Mouse (Mus musculus): ENCODE measurements around the gene Slc12a8. TPM values are rescaled to one million over a fixed set of nuclear protein-coding genes. Genes with fewer than 3 reads are reported as not detected.

Gene Slc12a8
- polyA plus RNA-seq, 1 experiment, result 1.2 TPM

DNA sequence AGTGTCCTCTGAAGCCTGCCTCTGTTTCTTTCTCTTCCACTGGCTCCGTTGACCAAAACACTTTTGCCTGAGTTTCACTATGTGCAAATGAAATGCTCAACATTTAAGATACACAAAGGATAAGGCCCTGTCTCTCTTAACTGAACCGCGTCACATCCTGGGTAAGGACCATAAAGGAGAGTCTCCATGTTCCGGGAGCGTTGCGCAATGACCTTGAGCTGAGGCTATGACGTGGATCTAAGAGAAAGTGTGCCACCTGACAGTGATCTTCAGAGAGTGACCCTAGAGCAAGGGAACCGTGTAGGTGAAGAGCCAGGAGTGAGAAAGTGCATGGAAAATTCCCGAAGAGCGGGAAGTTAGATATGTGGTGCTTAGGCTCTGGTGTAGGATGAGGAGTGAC lies 49.3 kb downstream of the Slc12a8 start:
- TF ChIP-seq CTCF (IDR thresholded peaks at IDR 0.05; ENCODE audit: extremely low read depth, insufficient read depth, low read length) (no peak), POLR2A (IDR thresholded peaks at IDR 0.05; ENCODE audit: extremely low read depth, insufficient read depth, low read length) (no peak)
- H3K4me1 ChIP-seq (ENCODE audit: control insufficient read depth, insufficient read depth, low read length), result no peaks in the 10 kb centered on the region
- H3K4me3 ChIP-seq (ENCODE audit: insufficient read depth, low read length), result no peak overlapping the region
- no peak overlapping the region for H3K27ac ChIP-seq (ENCODE audit: insufficient read depth, low read length)

DNA sequence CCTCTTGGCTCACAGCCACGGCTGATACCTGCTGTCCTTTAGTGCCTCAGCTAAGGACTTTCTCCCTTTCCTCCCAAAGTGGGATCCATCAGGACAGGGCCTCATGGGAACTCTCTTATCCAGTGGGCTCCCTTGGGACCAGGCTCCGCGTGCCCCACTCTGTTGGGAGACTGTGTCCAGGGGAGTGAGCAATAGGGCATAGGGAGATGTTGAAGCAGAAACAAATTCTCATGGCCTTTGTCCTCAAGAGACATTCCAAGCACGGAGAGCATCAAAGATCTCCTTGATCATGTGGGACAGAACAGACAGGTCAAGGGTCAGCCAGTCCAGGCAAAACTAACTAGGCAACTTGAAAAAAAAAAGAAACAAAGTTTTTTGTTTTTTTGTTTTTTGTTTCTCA lies 50.6 kb downstream of the Slc12a8 start:
- Histone ChIP-seq H3K27ac (ENCODE audit: insufficient read depth, low read length) (no peak overlapping the region), H3K4me1 (ENCODE audit: control insufficient read depth, insufficient read depth, low read length) (no peaks in the 10 kb centered on the region), H3K4me3 (ENCODE audit: insufficient read depth, low read length) (no peak overlapping the region)
- TF ChIP-seq POLR2A (IDR thresholded peaks at IDR 0.05; ENCODE audit: extremely low read depth, insufficient read depth, low read length) (no peak), CTCF (IDR thresholded peaks at IDR 0.05; ENCODE audit: extremely low read depth, insufficient read depth, low read length) (no peak)

DNA sequence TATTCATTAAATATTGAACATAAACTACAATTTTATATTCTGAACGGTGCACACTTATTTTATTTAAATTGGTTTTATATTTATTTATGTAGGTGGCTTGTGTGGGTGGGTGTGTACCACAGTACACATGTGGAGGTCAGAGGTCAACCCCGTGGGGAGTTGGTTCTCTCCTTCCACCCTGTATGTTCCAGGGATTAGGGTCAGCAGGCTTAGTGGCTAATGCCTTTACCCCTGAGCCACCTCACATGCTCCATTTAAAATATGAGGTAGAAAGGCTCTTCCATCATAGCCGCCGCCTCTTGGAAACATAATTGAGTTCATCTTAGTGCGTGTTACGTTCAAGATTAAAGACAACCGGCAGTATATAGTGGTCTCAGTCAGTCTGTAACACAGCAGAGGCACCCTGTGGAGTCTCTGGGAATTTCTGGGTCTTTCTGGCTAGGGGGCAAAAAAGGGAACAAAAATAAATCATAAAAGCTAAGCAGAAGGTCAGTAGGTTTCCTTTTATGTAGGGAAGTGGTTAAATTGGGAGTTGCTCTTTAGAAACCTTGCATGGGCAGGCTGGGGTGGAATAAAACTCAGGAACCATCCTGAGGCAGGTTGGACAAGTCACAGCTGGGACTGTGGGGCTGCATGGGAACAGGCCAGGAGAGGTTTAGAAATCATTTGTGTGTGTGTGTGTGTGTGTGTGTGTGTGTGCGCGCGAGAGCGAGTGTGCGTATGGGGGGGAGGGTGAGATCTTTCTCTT lies 51.3 kb downstream of the Slc12a8 start:
- Histone ChIP-seq H3K4me3 (ENCODE audit: insufficient read depth, low read length) (no peak overlapping the region), H3K27ac (ENCODE audit: insufficient read depth, low read length) (no peak overlapping the region), H3K4me1 (ENCODE audit: control insufficient read depth, insufficient read depth, low read length) (no peaks in the 10 kb centered on the region)
- TF ChIP-seq CTCF (IDR thresholded peaks at IDR 0.05; ENCODE audit: extremely low read depth, insufficient read depth, low read length) (no peak), POLR2A (IDR thresholded peaks at IDR 0.05; ENCODE audit: extremely low read depth, insufficient read depth, low read length) (no peak)

DNA sequence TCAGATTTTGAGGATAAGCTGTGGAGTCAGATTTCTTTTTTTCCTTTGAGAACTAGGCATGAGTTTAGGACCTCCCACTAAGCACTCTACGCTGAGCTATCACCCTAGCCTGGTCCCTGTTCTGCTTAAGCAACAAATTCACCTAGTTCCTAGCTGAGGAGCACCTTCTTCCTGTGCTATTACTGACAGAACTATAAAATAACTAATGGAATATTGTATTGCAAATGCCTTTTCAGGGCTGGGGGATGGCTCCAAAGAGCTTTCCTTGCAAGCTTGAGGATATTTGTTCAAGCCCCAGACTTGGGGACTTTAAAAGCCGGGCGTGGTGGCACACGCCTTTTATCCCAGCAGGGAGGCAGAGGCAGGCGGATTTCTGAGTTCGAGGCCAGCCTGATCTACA lies 55.5 kb downstream of the Slc12a8 start:
- Histone ChIP-seq H3K27ac (ENCODE audit: insufficient read depth, low read length) (no peak overlapping the region), H3K4me3 (ENCODE audit: insufficient read depth, low read length) (no peak overlapping the region), H3K4me1 (ENCODE audit: control insufficient read depth, insufficient read depth, low read length) (no peaks in the 10 kb centered on the region)
- no peak for TF ChIP-seq POLR2A (IDR thresholded peaks at IDR 0.05; ENCODE audit: extremely low read depth, insufficient read depth, low read length)
- TF ChIP-seq CTCF (IDR thresholded peaks at IDR 0.05; ENCODE audit: extremely low read depth, insufficient read depth, low read length), result no peak

DNA sequence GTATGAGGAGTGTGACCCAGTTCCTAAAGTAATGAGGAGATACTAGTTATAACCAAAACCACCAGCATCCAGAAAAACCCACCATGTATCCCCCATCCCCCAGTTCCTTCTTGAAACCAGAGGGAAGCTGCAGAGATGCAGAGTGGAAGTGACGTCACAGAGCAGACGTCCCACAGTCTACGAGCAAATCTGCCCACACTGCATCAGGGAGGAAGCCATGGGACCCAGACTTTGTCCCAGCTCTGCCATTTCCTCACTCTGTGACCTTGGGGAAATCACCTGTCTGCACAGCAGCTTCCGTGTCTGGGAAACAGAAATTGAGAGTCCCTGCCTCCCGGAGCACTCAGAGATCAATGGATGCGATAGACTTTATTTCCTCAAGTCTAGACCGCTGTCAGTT lies 56.6 kb downstream of the Slc12a8 start:
- no peaks in the 10 kb centered on the region for H3K4me1 ChIP-seq (ENCODE audit: control insufficient read depth, insufficient read depth, low read length)
- no peak overlapping the region for H3K4me3 ChIP-seq (ENCODE audit: insufficient read depth, low read length)
- TF ChIP-seq POLR2A (IDR thresholded peaks at IDR 0.05; ENCODE audit: extremely low read depth, insufficient read depth, low read length), result no peak
- no peak for TF ChIP-seq CTCF (IDR thresholded peaks at IDR 0.05; ENCODE audit: extremely low read depth, insufficient read depth, low read length)
- H3K27ac ChIP-seq (ENCODE audit: insufficient read depth, low read length), result no peak overlapping the region

DNA sequence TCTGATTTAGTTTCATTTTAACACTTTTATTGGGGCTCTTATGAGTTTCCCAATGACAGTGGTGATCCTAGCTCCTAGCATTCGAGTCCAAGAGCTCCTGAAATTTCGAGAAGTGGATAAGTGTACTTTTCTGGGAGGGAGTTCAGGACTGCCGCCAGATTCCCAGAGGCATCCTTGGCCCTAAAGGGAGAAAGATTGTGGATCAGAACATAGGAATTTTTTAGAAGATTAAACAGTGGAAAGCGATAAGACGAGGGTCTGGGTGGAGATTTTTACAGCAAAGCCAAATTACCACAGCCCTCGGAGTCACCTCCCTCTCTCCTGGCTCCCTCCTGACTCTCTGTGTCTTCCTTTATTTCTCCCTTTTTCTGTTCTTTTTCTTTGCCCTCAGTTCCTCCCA lies 58.6 kb downstream of the Slc12a8 start:
- H3K4me1 ChIP-seq (ENCODE audit: control insufficient read depth, insufficient read depth, low read length), result no peaks in the 10 kb centered on the region
- H3K27ac ChIP-seq (ENCODE audit: insufficient read depth, low read length), result no peak overlapping the region
- no peak overlapping the region for H3K4me3 ChIP-seq (ENCODE audit: insufficient read depth, low read length)

DNA sequence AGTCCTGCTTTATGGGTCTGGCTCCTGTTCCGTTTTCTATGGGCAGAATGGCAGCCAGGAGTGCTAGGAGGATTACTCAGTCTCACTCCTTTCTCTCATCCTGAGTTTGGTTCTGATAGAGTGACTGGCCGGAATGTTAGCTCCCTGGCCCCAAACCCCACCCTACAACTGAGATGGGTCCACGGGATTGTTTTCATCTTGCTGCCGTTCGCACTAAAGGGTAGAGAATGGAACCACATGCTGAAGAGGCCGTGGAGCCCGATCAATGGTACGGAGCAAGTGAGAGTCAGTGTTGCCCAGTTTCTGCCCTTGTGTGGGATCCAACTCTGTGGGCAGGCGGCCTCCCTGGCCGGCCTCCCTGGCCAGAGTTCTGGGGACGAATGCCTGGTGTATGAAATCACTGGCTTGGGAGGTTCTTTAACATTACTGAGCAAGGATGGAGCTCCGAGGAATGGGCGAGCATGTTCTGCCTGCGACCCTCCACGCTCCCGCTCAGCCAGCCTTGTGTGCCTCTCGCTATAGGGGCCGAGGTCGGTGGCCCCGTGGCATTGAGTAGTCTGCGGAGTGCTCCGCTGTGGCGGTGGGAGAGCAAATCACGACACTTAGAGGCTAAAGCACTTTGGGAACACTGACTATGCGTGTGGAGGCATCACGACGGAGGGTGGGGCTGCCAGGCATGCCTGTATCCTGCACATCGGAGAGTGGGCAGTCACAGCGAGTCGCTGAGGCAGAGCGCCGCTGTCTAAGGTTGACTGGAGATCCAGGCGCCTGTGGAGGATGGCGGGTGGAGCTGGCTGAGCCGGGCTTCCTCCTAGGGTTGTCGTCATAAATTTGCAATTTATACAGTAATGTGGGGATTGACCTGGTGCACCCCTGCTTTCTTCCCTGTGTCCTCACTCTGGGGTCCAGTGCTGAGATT lies 59.4 kb downstream of the Slc12a8 start:
- TF ChIP-seq POLR2A (IDR thresholded peaks at IDR 0.05; ENCODE audit: extremely low read depth, insufficient read depth, low read length) (no peak), CTCF (IDR thresholded peaks at IDR 0.05; ENCODE audit: extremely low read depth, insufficient read depth, low read length) (no peak)
- Histone ChIP-seq H3K4me3 (ENCODE audit: insufficient read depth, low read length) (no peak overlapping the region), H3K27ac (ENCODE audit: insufficient read depth, low read length) (no peak overlapping the region), H3K4me1 (ENCODE audit: control insufficient read depth, insufficient read depth, low read length) (no peaks in the 10 kb centered on the region)

More for the DNA sequence above, 58.6 kb downstream of the Slc12a8 start:
- no peak for TF ChIP-seq POLR2A (IDR thresholded peaks at IDR 0.05; ENCODE audit: extremely low read depth, insufficient read depth, low read length)
- no peak for TF ChIP-seq CTCF (IDR thresholded peaks at IDR 0.05; ENCODE audit: extremely low read depth, insufficient read depth, low read length)

DNA sequence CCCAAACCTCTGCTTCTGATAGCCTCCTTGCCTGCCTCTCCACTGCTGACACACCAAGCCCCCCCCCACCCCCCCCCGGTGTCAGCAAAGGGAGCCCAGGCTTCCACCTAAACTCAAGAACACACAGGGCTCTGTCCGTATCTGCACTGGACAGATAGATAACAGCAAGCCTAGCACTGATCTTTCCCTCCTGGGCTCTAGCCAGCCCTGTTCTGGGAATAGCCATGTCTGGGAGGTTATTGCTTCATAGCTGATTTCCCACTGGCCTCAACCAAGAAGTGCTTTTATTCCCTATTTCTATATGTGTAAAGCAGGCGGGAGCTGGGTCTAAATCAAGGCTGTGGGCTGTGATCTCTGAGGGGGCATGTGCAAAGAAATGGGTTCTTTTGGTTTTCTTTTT lies 61.3 kb downstream of the Slc12a8 start:
- Histone ChIP-seq H3K27ac (ENCODE audit: insufficient read depth, low read length) (no peak overlapping the region), H3K4me1 (ENCODE audit: control insufficient read depth, insufficient read depth, low read length) (no peaks in the 10 kb centered on the region), H3K4me3 (ENCODE audit: insufficient read depth, low read length) (no peak overlapping the region)
- TF ChIP-seq POLR2A (IDR thresholded peaks at IDR 0.05; ENCODE audit: extremely low read depth, insufficient read depth, low read length), result no peak
- TF ChIP-seq CTCF (IDR thresholded peaks at IDR 0.05; ENCODE audit: extremely low read depth, insufficient read depth, low read length), result no peak

DNA sequence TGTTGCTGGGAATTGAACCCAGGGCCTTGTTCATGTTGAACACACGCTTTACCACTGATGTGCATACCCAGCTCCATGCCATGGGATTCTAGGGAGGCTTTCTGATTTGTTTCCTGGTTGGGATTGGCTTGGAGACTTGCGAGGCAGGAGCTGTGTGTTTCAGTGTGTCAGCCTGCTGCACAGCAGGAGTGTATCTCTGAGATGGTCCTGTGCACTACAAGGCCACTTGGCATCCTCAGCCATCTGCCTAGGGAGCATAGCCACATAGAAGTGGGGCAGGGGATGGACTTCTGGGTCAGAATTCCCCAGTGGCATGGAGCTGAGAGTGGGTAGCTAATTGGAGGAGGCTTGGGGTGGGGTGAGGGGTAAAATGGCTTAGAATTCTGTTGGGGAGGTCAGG lies 63.2 kb downstream of the Slc12a8 start:
- no peak overlapping the region for H3K4me3 ChIP-seq (ENCODE audit: insufficient read depth, low read length)
- H3K27ac ChIP-seq (ENCODE audit: insufficient read depth, low read length), result no peak overlapping the region
- no peaks in the 10 kb centered on the region; the same call in 1 of the 2 replicates for H3K4me1 ChIP-seq (ENCODE audit: control insufficient read depth, insufficient read depth, low read length)
- TF ChIP-seq CTCF (IDR thresholded peaks at IDR 0.05; ENCODE audit: extremely low read depth, insufficient read depth, low read length), result no peak
- TF ChIP-seq POLR2A (IDR thresholded peaks at IDR 0.05; ENCODE audit: extremely low read depth, insufficient read depth, low read length), result no peak

Measured in cortical plate, adult 2 months (tissue).